Mouse (Mus musculus) kidney, postnatal 4 days (tissue): Measurements from ENCODE around the gene Pde6c.

Source experiments
- DNase-seq, 2 experiments: peaks; one replicate each; pipeline ENCODE4 v3.0.0; 2021; ENCODE audit warnings: mixed read lengths in 2 of 2

Gene Pde6c

DNA sequence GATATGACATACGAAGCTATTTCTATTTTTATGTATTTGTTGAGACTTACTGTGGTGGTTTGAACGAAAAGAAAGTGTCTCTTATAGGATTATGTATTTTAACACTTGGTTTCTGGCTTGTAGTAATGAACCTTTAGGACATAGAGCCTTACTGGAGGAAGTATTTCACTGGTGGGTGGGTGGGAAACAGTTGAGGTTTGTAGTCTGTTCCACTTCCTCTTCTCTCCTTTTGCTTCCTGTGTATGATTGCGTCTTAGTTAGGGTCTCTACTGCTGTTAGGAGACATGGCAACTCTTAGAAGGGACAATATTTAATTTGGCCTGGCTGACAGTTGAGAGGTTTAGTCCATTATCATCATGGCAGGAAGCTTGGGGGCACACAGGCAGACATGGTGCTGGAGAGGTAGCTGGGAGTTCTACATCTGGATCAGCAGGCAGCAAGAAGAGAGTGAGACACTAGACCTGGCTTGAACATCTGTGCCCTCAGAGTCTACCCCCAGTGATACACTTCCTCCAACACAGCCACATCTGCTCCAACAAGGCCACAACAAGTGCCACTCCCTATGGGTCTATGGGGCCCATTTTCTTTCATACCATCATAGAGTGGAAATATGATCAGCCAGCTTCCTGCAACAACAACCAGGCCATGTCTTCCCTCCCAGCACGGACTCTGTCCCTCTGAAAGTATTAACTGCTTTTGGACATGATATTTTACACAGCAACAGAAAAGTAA, 11.1 kb downstream of the Pde6c start:
- no peak for DNase-seq

DNA sequence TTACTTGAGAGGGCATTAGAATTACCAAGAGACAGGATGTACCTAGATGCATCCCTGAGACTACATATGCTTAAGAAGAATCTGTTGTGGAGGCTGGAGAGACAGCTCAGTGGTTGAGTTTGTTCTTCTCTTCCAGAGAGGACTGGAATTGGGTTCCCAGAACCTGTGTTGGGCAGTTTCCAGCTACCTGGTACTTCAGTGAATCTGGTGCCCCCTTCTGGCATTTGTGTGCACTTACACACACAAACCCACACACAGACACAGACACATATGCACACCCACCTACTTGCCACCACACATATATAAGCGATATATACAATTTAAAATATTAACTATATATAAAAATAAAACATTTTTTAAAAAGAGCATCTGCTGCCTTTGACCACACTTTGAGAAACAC, 23.7 kb downstream of the Pde6c start:
- DNase-seq: no peak

DNA sequence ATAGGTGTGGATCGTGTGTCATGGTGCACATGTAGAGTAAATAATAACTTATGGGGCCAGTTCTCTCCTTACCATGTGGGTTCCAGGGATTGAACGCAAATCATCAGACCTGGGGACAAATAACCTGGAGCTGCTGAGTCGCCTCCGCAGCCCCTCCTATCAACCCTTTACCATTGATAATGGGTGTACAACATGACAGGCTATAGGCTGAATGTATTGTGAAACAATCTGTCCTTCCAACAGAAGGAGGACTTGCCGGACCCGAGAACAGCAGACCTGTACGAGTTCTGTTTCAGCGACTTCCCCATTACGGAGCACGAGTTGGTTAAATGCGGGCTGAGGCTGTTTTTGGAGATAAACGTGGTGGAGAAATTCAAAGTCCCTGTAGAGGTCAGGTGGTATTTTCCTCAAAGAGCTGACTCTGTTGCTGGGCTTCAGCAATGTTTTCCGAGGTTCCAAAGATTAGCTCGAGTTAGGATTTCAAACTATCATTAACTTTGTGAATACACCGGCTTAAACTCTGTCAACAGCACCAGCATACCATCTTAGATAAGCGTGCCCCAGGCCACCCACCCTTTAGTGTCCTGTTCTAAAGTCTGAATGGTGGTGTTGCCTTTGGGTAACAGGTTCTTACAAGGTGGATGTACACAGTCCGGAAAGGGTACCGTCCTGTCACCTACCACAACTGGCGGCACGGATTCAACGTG, 29.2 kb downstream of the Pde6c start:
- DNase-seq: no peak

DNA sequence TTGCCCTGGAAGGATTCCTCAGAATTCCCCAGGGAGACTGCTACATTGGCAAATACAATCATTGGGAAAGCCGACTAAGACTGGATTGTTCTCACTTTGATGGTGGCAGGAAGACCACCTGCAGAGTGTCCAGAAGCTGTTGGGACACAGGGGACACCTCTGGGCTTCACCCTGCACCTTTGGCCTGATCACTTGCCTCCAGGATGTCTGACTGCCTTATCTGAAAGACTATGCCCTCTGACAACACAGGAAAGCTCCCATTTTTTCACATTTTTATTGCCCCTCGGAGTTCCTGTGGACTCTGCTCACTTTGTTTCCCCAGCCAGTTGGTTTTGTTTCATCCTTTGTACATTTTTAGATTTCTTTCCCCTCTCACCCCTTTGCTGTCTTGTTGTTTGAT, 32.1 kb downstream of the Pde6c start:
- no peak for DNase-seq

DNA sequence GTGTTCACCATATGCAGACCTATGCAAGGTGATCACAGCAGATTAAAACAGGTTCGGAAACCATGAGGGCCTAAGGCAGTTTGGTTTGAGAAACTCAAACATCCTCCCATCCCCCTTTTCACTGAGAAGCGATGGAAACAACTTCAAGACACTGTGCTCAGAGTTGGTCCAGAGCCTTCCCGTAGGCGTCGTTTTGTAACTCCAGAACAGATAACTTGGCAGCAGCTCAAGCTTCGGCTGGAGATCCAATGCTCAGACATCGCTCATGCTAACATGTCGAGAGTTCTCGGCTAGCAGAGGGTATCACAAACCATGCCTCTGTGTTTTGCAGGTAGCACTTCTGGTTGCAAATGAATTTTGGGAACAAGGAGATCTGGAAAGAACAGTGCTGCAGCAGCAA, 47.1 kb downstream of the Pde6c start:
- no peak for DNase-seq

DNA sequence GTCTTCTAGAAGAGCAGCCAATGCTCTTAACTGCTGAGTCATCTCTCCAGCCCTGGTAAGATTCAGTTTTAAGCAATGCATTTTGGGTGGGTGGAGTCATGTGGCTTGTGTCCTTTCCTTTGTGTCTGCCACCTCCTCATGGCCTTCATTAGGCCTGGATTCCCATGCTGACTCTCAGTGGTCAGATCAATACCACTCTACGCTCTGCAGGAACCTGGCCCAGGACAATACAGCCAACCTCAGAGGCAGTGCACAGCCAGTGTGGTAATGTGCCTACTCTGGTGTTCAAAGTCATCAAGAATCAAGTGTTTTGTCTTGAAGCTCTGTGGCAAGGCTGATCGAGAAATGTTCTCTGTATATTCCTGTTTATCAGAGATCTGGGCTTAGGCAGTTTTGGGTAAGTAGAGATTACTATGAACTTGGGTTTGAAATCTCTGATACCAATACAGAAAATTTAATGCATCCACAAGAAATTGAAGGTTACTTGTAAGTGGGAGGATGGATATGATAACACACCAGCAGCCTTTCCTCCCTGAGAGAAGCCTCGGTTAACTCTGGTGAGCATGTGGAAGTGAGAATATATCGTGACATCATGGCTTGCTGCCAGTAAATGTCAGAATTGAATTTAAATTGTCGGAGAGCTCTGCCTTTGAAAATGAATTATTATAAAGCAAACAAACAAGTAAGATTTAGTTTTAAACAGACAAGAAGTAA, 54.2 kb downstream of the Pde6c start:
- no peak for DNase-seq

DNA sequence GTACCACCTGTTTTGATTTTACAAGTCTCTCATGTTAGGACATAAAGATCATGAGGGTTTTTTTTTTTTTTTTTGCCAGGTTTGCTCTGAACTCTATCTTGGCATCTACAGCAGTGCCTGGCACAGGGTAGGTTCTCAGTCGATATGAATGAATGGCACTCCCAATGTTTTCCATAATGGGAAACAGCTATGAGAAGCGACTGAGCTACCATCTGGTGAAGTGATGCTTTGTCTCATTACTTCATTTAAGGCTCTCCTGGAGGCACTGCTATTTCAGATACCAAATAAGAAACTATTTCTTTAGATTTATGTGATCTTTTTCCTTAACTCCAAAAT, 54.7 kb downstream of the Pde6c start:
- DNase-seq: no peak

DNA sequence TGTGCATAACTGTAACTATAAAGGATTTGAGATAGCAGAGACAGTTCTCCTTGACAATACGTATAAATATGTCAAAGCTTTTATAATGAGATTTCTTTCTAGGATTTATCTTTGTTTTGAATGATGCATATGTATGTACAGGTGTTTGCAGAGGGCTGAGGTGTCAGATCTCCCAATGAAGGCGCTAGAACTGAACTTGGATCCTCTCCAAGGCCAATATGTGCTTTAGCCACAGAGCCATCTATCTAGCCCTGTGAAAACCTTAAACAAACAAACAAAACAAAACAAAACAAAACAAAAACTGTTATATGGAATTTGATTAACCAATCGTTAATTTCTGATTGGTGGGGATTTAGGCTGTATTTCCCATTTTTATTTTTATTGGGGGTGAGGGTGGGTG, 58.0 kb downstream of the Pde6c start:
- DNase-seq: no peak

DNA sequence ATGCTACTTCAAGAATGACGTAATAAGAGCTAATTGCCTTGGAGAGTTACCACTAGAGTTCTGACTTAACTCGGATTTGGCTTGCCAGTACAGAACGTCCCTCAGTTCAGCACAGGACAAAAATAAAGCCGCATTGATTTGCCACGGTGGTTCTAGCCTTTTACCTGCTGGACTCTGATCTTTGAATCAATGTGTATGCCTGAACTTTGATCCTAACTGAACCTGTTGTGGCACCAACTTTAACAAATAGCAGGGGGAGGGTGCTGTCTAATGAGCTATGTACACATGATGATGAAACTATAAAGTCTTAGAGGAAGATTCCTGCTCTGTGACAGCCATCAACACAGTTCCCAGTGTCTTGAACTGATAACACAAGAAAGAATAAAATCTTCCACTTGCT, 58.9 kb downstream of the Pde6c start:
- no peak for DNase-seq

DNA sequence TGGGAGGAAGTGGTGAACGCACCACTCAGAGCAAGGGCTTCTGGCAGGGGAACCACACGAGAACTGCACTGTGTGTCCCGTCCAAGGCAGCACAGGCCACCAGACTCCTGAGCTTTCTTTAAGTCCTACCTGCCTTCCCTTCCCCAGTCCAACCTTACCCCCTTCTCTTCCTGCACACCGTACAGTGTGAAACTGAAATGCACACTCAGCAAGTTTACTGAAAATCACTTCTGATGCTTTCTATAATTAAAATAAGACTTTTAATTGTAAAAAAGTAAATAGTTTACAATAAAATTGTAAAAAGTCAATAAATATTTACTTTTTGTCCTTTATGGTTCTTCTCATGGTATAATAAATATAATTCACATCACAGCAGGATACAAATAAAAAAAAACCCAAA, 62.7 kb downstream of the Pde6c start:
- DNase-seq: no peak

DNA sequence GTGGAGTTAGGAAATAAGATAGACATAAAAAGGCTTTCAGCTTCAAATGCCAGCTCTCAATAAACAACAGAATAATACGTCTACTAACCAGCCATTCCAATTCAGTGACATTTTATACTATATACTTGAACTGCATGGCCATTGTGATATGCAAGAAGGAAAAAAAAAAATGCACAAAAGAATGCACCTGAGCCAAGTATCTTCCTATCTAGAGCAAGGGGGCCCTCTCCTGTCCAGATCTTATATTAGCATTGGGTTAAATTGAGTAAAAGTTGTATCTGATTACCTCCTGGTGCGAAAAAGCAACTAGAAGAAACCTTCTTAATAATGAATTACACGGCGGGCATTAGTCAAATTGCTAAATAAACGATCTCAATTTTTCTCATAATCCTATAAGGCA, 66.2 kb downstream of the Pde6c start:
- no peak for DNase-seq

DNA sequence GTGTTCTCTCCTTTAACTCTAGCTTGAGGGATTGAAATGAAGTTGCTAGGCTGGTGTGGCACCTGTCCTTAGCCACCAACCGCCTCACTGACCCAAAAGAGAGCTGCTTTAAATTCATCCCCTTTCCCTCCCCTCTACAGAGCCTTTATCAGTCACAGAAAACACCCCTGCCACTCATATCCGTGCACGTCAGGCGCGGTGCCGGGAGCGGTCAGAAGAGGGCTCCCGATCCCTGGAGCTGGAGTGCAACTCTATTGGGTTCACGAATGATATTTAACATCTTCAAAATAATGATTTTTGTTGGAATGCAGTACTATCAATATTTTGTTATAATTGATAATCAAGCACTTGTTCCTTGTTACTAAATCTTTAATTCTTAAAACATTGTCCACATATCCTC, 74.1 kb downstream of the Pde6c start:
- DNase-seq: peak; percentile 28 to 30

DNA sequence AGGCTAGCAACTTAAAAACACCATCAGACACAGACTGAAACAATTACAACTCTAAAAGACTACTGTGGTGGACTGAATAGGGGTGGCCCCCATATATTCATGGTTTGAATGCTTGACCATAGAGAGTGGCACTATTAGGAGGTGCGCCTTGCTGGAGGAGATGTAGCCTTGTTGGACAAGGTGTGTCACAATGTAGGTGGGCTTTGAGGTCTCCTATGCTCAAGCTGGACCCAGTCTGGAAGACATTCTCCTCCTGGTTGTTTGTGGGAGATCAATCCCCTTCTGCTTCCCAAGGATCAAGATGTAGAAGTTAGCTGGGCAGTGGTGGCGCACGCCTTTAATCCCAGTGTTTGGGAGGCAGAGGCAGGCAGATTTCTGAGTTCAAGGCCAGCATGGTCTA, 85.1 kb downstream of the Pde6c start:
- no peak for DNase-seq

DNA sequence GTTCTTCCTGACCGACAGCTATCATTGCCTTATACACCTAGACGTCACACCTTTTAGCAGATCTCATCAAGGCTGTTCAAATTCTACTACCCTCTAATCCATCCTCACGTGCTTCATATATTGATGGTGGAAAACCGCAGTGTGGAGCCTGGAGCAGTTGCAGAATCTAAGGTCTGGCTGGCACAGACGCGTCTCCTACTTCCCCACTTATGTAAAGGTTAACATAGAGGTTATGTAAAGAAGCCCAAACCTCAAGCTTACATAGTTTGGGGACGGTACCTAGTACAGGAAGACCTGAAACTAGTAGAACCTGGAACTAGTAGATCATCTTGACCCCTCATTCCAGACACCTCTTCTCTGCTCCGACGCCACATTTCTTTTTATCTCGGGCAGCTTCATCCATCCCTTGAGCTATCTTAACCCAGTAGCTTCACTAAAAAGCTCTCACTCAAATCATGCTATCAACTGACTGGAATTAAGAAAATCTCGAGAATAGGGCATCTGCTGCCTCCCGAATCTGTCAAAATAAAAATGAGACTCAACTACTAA, 90.8 kb downstream of the Pde6c start:
- DNase-seq: peak in 1 of 2 experiments; percentile 9

DNA sequence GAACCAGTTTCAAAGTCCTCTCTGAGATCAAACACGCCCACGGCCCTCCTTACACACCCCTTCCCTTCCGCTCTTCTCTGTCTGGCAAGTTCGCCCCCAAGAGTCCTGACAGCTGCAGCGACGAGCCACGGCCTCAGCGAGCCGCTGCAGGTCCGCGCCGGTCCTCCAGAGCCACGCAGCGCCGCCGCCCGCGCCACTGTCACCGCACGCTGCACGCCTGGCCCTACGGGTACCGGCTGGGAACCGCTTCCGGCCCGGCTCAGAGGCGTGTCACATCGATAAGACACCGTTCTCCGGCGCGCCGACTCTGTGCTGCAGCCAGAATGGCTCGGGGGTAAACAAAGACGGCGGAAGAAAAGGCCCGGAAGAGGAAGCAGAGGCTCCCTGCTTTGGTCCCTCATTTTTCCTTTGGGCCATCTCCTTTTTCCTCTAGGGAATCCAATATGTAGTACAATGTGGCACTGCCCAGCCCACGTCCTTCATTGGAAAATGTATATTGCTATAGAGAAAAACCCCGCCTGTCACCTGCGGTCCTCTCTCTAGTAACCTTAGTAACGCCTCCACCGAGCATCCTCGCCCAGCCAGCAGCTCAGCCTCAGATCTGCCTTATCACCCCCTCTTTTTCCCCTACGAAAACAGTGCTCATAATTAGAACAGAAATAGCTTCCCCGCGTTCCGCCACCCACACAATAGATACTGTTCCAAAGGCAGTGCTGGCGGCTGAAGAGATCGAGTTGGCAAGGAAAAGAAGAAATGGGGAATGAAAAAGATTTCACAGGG, 91.5 kb downstream of the Pde6c start, which contains the start of gene Fra10ac1:
Gene Fra10ac1 (minus strand): TSS at position 252 of the 780 bp plus-strand sequence.
- peak; percentile 92 to 95 for DNase-seq

DNA sequence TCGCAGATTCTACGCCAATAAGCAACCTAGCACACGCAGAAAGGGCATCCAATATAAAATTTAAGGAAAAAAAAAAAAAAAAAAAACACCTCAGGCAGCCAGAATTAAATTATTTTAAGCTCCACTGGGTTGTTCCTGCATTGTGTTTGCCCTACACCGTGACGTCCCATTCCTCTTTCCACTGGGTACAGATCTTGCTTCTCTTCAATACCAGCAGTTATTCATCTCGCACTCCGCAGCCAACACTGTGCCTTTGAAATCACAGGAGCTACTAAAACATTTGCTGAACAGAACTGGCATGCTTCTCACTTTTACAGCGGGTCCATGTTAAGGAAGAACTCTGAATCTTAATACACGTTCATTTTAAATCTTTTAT, 92.1 kb downstream of the Pde6c start:
- DNase-seq: no peak

DNA sequence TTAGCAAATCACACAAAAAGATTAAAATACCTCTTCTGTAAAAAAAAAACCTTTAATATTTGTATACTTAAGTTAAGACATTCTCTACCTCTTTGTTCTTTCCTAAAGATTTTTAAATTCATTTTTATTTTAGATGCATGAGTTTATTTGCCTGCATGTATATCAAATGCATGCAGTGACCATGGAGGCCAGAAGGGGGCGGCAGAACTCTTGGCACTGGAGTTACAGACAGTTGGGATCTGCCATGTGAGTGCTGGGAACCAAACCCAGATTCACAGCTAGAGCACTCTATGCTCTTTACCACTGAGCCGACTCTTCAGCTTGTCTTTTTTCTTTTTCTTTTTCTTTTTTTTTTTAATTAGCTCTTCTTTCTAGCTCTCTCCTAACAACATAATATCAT, 96.1 kb downstream of the Pde6c start:
- DNase-seq: peak; percentile 19 to 27

DNA sequence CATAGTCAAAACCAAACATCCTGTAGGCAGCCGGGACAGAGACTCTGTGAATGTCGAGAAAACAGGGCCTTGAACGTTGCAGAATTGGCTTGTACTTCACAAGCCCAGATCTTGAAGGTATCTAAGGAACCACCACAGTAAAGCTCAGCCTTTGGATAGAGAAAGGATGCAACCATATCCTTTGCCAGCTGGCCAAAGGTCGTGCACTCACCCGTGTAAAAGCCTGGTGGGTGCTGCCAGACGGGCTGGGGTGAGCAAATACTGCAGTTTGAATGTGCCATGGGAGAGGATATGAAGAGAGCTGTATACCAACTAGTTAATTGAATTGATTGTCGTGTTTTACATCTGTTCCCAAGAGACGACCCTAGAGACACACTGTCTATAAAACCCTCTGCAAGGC, 99.5 kb downstream of the Pde6c start:
- peak; percentile 9 to 16 for DNase-seq

DNA sequence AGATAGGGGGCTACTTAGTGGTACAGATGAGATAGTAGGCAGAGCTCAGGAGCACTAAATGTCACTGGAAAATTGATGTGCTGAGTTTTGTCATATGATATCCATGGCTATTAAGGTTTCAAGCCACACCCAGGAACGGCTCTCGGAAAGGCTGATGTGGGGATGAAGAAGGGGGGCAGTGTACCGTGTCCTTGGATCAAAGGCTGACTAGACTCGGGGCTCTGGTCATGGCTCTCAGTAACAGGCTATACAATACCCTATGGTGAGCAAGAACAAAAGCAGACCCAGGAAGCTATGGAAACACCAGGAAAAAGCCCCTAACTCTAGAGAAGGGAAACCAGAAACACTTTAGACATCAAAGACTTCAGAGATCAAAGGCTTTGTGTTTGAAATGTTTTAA, 99.9 kb downstream of the Pde6c start:
- no peak for DNase-seq
